Mouse (Mus musculus) pancreas, adult 10 weeks (tissue): Measurements from ENCODE around the gene Smpdl3a. TPM values are rescaled to one million over a fixed set of nuclear protein-coding genes. Genes with fewer than 3 reads are reported as not detected.

Experiments
- polyA plus RNA-seq: library from polyadenylated mRNA; stranded (reverse); fragments of 350-450 nt; fragmentation: Illumina TruSeq; extraction: RNeasy Lipid Tissue Mini Kit (QIAGEN cat#74804); gene quantifications from one replicate; pipeline ENCODE4 v1.2.3, GENCODE M21; 2015; ENCODE audit warnings: low read depth, low replicate concordance; ENCODE audit not compliant: insufficient read depth

The Smpdl3a gene
- 26.9 TPM for polyA plus RNA-seq

DNA sequence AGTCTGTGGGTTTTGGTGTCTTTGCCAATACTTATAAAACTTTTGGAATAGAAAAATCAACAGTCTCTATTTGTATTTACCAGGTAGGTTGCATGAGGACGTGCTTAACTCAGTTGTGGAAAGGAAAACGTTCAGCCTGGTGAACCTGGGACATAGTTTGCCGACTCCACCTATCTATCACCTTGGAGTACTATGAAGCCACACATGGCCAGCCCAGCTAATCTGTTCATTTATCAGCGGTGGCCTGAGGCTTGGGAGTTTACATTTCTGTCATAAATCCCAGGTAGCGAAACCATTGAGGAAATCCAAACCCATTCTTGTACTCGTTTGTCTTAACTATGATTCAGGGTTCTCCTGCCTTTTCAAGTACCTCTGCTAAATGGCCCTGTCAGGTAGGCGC is at the start of gene Smpdl3a:
TSS of gene Smpdl3a (plus strand) at position 318 of the 400 bp plus-strand sequence.

DNA sequence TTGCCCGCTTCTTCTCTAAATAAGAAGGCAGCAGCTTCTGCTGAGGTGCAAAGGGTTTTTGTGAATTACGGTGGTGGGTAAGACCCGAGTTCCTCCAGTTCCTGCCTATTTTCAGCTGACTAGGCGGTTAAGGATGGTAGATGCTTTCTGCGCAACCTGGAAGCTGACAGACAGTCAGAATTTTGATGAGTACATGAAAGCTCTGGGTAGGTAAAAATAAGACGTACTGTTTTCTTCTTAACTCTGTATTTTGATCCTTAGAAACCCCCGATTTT is 9.3 kb upstream of the Smpdl3a start, which contains the start of gene Fabp7:
TSS of gene Fabp7 (plus strand) at position 6 of the 275 bp plus-strand sequence.

Other genes starting within 250 kb of the Smpdl3a start
- gene Pkib, start 162.4 kb upstream of the Smpdl3a start, polyA plus RNA-seq: not detected
- gene Fabp7, start 9.5 kb upstream of the Smpdl3a start, polyA plus RNA-seq: 1.2 TPM